ENCODE assay signal across 8 mouse cellular contexts in genomic region chr13:91459489-91459888, GRCm38 (mm10). TPM values are rescaled to one million over a fixed set of nuclear protein-coding genes. Genes with fewer than 3 reads are reported as not detected.
DNase-seq lines count a peak whose midpoint lies in the region; ATAC-seq and TF ChIP-seq lines count a peak whose summit lies in the region.

No protein-coding gene starts in this region.

- H3K36me3 ChIP-seq in intestine, embryonic 14.5 days (ENCODE audit: control insufficient read depth, insufficient read depth, low read length): no peaks in the 10 kb centered on the region
- no peaks in the 10 kb centered on the region for H3K36me3 ChIP-seq in intestine, postnatal 0 days (ENCODE audit: control insufficient read depth, insufficient read depth)
- H3K36me3 ChIP-seq in embryonic facial prominence, embryonic 11.5 days (replicated peaks; ENCODE audit: control insufficient read depth, insufficient read depth, low read depth, low read length): no peaks in the 10 kb centered on the region
- H3K36me3 ChIP-seq in hindbrain, embryonic 13.5 days: no peaks in the 10 kb centered on the region
- H3K36me3 ChIP-seq in midbrain, embryonic 12.5 days: no peaks in the 10 kb centered on the region

- DNase-seq in intestine, embryonic 14.5 days (ENCODE audit: low spot score): no peak
- DNase-seq in embryonic facial prominence, embryonic 11.5 days (ENCODE audit: low spot score): no peak
- no peak for DNase-seq in adrenal gland, adult (ENCODE audit: inconsistent age in 2 of 2, low spot score in 1 of 2)
- no peak for DNase-seq in layer of hippocampus, adult 9-11 months
- no peak for DNase-seq in right cerebral cortex, adult 2 months (ENCODE audit: low spot score in 2 of 2)

- H3K4me2 ChIP-seq in intestine, embryonic 14.5 days (ENCODE audit: low read length): peak overlapping the region; percentile 78
- no peak overlapping the region for H3K4me2 ChIP-seq in intestine, postnatal 0 days (replicated peaks; ENCODE audit: low read depth)
- H3K4me2 ChIP-seq in embryonic facial prominence, embryonic 11.5 days (ENCODE audit: low read depth, low read length): no peak overlapping the region
- no peak overlapping the region for H3K4me2 ChIP-seq in hindbrain, embryonic 13.5 days
- H3K4me2 ChIP-seq in midbrain, embryonic 12.5 days (replicated peaks): no peak overlapping the region

- H3K4me3 ChIP-seq in intestine, embryonic 14.5 days (ENCODE audit: low read depth, low read length): no peak overlapping the region
- H3K4me3 ChIP-seq in intestine, postnatal 0 days (ENCODE audit: low read depth, low read length): no peak overlapping the region
- H3K4me3 ChIP-seq in embryonic facial prominence, embryonic 11.5 days (ENCODE audit: low read depth, low read length): no peak overlapping the region
- H3K4me3 ChIP-seq in hindbrain, embryonic 13.5 days: no peak overlapping the region
- H3K4me3 ChIP-seq in midbrain, embryonic 12.5 days: no peak overlapping the region

- no peak for ATAC-seq in intestine, embryonic 14.5 days (replicated peaks; ENCODE audit: low FRiP score, low TSS enrichment, low read depth)
- no peak for ATAC-seq in intestine, postnatal 0 days
- ATAC-seq in embryonic facial prominence, embryonic 11.5 days (replicated peaks; ENCODE audit: insufficient number of reproducible peaks, low FRiP score, low TSS enrichment, low read depth): no peak
- no peak for ATAC-seq in hindbrain, embryonic 13.5 days (ENCODE audit: low FRiP score)
- ATAC-seq in midbrain, embryonic 12.5 days (ENCODE audit: low FRiP score, low read depth): no peak

- no peaks in the 10 kb centered on the region for H3K27me3 ChIP-seq in intestine, embryonic 14.5 days (replicated peaks; ENCODE audit: control insufficient read depth, insufficient read depth, low read length)
- no peaks in the 10 kb centered on the region for H3K27me3 ChIP-seq in intestine, postnatal 0 days (replicated peaks; ENCODE audit: control insufficient read depth, insufficient read depth, low read length)
- no peaks in the 10 kb centered on the region for H3K27me3 ChIP-seq in embryonic facial prominence, embryonic 11.5 days (ENCODE audit: control insufficient read depth, insufficient read depth, low read length)
- H3K27me3 ChIP-seq in hindbrain, embryonic 13.5 days: no peaks in the 10 kb centered on the region
- H3K27me3 ChIP-seq in midbrain, embryonic 12.5 days: no peaks in the 10 kb centered on the region

- H3K27ac ChIP-seq in intestine, embryonic 14.5 days (ENCODE audit: low read depth): peak overlapping the region; percentile 92; the same call in 1 of the 2 replicates
- no peak overlapping the region for H3K27ac ChIP-seq in intestine, postnatal 0 days (ENCODE audit: low read depth, low read length)
- peak overlapping the region; percentile 94 for H3K27ac ChIP-seq in embryonic facial prominence, embryonic 11.5 days (replicated peaks; ENCODE audit: low read depth, low read length)
- H3K27ac ChIP-seq in hindbrain, embryonic 13.5 days: peak overlapping the region; percentile 97
- H3K27ac ChIP-seq in midbrain, embryonic 12.5 days (replicated peaks): peak overlapping the region; percentile 97

- peaks cover 15% of the 10 kb centered on the region for H3K4me1 ChIP-seq in intestine, embryonic 14.5 days (replicated peaks; ENCODE audit: control insufficient read depth, insufficient read depth, low read length)
- H3K4me1 ChIP-seq in intestine, postnatal 0 days (replicated peaks; ENCODE audit: control insufficient read depth, insufficient read depth, low read length): no peaks in the 10 kb centered on the region
- no peaks in the 10 kb centered on the region; the same call in 1 of the 2 replicates for H3K4me1 ChIP-seq in embryonic facial prominence, embryonic 11.5 days (ENCODE audit: control insufficient read depth, insufficient read depth, low read length)
- H3K4me1 ChIP-seq in hindbrain, embryonic 13.5 days (replicated peaks): peaks cover 24% of the 10 kb centered on the region
- H3K4me1 ChIP-seq in midbrain, embryonic 12.5 days: peaks cover 26% of the 10 kb centered on the region

- H3K9ac ChIP-seq in intestine, embryonic 14.5 days (ENCODE audit: low read length): no peak overlapping the region
- H3K9ac ChIP-seq in intestine, postnatal 0 days (ENCODE audit: low read depth, low read length): no peak overlapping the region
- H3K9ac ChIP-seq in embryonic facial prominence, embryonic 11.5 days (replicated peaks; ENCODE audit: low read length): no peak overlapping the region; the same call in 1 of the 2 replicates
- 0 out of 2 replicates have a peak overlapping the region, but pooled peaks have one; percentile 78 for H3K9ac ChIP-seq in hindbrain, embryonic 13.5 days
- no peak overlapping the region for H3K9ac ChIP-seq in midbrain, embryonic 12.5 days (replicated peaks)

- no peaks in the 10 kb centered on the region for H3K9me3 ChIP-seq in intestine, embryonic 14.5 days (ENCODE audit: control insufficient read depth, low read length)
- no peaks in the 10 kb centered on the region for H3K9me3 ChIP-seq in intestine, postnatal 0 days (ENCODE audit: control insufficient read depth)
- no peaks in the 10 kb centered on the region for H3K9me3 ChIP-seq in embryonic facial prominence, embryonic 11.5 days (replicated peaks; ENCODE audit: control insufficient read depth, low read length)
- H3K9me3 ChIP-seq in hindbrain, embryonic 13.5 days: no peaks in the 10 kb centered on the region
- H3K9me3 ChIP-seq in midbrain, embryonic 12.5 days: no peaks in the 10 kb centered on the region

- no peak for TF ChIP-seq CTCF in intestine, postnatal 0 days (IDR thresholded peaks at IDR 0.05; ENCODE audit: low read depth)

- 49% methylated on average over 4 of the region's 4 CpGs for WGBS in intestine, embryonic 14.5 days
- 66% methylated on average over 4 of the region's 4 CpGs for WGBS in intestine, postnatal 0 days
- 33% methylated on average over 4 of the region's 4 CpGs for WGBS in embryonic facial prominence, embryonic 11.5 days
- WGBS in hindbrain, embryonic 13.5 days: 22% methylated on average over 4 of the region's 4 CpGs
- 24% methylated on average over 4 of the region's 4 CpGs for WGBS in midbrain, embryonic 12.5 days

RNA-seq across cellular contexts. Expression of gene Ssbp2, which starts 0.6 kb away (rescaled TPM):
- polyA plus RNA-seq in intestine, embryonic 14.5 days (2014; fragmentation: Nextera tagmentation; extraction: Ambion mirVana): 110 and 128 TPM in 2 replicates
- 30.1 and 31.8 TPM in 2 replicates for polyA plus RNA-seq in intestine, postnatal 0 days (2015; fragmentation: Nextera tagmentation; extraction: Ambion mirVana)
- polyA plus RNA-seq in embryonic facial prominence, embryonic 11.5 days (2014; fragmentation: Nextera tagmentation; extraction: Ambion mirVana): 193 and 198 TPM in 2 replicates
- polyA plus RNA-seq in hindbrain, embryonic 13.5 days (2015; fragmentation: Nextera tagmentation; extraction: Ambion mirVana): 205 and 206 TPM in 2 replicates
- polyA plus RNA-seq in midbrain, embryonic 12.5 days (2016; fragmentation: Nextera tagmentation; extraction: Ambion mirVana): 169 and 179 TPM in 2 replicates
